Mouse (Mus musculus) adrenal gland (tissue): ENCODE data around the gene Fam76a.

Source experiments
- intact Hi-C: fragments of 180-260 bp; cut with DNase I; formaldehyde crosslinking; loops from one replicate; pipeline ENCODE4 v1.15.1; 2025

Gene Fam76a

DNA sequence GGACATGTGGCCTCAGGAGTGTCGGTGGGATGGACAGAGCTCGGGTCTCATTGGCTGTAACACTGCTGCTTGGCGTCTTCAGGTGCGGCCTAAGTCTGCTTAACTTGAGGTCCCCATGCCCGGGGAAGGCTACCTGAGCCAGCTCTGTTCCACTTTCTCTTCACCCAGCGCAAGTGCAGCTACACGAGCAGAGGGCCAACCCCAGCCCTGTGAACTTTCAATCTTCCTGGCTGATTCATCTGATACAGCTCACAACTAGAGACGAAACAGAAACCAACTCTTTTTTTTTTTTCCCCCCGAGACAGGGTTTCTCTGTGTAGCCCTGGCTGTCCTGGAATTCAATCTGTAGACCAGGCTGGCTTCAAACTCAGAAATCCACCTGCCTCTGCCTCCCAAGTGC, 24.2 kb downstream of the Fam76a start:
- intact Hi-C loops: no loop called here

DNA sequence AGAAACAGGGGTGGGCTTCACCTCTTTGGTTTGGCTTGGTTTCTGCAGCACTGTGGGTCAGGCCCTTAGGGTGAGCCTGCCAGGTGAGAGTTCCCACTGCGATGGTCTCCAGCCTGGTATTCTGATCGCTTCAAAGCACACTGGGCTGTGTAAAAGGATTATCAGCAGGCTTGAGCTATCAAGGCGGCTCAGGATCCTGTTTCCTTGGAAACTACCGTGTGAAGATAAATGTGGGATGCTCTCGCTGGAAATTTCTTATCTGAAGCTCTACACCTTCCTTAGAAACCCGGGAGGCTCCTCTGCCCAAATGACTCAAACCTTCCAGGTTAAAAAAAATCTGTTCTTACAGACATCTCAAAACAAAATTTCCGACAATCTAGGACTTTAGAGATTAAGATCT, 28.0 kb downstream of the Fam76a start:
- intact Hi-C loops: no loop called here

DNA sequence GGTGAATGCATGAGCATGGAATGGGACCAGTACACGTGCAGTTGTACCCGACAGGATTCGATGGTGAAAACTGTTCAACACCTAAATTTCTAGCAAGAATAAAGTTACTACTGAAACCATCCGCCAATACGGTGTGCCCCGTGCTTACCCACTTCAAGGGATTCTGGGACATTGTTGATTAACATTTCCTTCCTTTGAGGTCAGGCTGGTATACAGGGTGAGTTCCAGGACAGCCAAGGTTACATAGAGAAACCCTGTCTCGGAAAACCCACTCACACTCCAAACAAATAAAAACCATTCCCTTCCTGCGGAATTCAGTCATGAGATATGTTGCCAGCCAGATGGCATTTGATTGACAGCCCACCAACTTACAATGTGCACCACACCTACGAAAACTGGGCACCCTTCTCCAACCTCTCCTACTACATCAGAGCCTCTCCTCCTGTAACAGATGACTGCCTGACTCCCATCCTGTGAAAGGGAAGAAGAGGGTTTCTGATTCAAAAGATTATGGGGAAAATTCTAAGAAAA, 37.4 kb downstream of the Fam76a start:
- intact Hi-C loops: loop anchor here (5.0 kb wide), 1 partner anchor 37 kb away; the partner anchor contains the start of gene Fam76a

DNA sequence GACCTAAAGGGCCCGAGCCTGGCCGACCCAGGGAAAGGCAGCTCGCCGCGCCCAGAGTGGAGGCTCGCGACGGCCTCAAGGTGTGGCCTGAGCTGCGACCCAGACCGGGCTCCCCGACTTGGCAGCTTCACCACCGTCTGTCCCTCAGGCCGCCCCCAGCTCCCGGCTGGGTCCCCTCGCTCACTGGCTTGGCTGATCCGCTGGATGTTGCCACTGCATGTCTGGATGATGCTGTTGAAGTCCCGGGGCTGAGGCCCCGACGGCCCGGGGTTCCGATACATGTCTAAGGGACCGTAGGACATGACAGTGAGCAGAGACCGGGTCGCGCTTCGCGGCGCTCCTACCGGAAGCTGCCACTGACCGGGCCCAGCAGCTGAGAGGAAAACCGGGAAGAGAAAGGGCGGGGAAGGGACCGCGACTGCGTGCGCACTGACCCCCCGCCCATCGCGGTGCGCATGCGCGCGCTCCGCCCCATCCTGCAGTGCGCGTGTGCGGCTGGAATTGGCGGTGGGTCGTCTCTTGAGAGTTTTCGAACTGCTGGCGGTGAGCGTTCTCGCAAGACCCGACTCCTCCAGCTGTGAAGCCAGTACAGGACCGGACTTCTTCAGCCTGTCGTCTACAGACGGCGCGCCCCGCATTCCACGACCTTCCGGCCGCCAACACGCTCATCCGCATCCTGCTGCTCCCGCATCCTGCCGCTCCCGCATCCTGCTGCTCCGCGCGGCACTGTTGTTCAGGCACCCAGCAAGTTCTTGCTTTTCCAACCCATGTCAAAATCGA, 38.1 kb downstream of the Fam76a start, which contains the start of gene Stx12:
Gene Stx12 (minus strand): TSS at position 446 of the 780 bp plus-strand sequence.
- intact Hi-C loops: loop anchor here (5.0 kb wide), 1 partner anchor 38 kb away; the partner anchor contains the start of gene Fam76a

DNA sequence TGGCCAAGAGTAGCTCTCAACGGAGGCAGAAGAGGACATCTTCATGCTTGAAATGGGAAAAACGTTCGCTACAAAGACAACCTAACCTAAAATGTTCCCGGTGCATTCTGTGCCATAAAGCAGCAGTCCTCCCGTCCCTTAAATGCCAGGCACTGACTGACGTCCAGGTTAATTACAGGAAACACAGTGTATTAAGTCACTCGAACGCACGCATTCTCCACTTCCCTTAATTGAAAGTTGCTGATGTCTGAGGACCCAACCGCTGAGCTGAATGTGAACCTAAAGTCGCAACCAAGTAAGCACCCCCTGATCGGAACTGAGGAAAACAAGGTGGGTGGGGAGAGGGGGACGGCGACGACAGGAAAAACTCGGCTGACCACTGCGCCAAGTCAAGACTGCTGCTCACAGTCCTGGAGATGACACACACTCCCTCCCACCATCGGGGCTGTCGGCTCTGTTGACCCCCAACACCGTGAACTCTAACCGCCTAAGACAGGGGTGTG, 38.7 kb downstream of the Fam76a start:
- intact Hi-C loops: loop anchor here (5.0 kb wide), 1 partner anchor 39 kb away; the partner anchor contains the start of gene Fam76a

DNA sequence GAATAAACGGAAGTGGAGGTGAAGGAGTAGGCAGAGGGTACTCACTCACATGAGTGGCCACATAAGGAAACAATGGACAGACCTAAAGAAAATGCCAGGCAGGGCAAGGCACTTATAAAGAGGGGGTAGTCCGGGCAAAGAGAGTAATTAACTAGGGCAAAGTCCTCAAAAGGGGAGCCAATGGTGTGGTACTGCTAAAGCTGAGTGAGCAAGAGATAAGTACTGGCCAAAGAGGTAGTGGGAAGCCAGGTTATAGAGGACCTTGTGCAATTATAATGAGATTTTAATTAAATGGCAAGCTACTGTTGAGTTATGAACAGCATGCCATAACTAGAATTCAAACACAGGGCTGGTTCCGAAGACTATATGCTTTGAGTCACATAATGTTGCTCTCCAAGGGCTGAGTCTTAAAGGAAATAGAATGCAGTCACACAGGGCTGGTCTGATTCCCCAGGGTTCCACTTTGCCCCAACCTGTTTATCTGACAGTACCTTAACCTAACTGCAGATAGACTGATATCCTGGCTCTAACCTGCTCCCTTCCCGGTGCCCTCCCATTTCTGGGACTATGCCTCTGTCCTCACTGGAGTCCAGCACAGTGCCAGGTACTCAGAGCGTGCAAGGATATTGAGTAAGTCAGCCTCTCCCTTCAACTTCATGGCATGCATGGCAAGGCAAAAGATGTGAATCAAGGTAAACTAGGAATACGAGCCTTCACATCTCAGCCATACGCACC, 47.8 kb downstream of the Fam76a start:
- intact Hi-C loops: no loop called here

DNA sequence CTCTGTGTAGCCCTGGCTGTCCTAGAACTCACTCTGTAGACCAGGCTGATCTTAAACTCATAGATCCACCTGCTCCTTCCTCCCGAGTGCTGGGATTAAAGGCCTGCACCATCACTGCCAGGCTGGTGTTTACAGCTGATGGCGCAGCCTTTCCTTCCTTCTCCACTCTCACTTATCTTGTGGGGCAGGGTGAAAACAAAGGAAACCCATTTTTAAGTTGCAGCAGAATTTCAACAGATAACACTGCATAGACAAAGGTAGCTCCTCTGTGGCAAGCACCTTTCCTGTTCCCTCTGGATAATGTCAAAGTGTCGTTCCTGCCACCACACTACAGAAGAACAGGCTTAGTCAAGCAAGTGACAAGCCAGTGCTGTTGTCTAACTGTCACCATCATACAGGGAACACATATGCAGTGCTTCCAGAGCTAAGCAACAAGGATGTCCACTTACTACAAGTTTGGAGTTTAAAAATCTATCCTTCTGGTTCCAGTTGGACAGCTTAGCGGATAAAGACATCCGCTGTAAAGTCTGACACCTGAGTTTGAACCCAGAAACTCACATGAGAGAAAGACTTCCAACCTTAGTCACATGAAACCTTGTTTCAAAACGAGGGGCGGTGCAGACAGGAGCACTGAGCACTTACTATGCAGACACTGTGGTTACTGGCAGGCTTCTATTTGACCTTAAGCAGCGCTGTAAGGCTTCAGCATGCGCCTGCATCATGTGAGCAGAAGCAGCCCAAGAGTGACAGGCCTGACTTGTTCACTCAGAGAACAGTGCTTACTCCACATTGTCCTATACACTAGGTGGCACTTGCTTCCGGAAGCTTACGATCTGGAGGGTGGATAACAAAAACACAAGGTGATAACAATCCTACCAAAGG, 48.6 kb downstream of the Fam76a start:
- intact Hi-C loops: no loop called here

DNA sequence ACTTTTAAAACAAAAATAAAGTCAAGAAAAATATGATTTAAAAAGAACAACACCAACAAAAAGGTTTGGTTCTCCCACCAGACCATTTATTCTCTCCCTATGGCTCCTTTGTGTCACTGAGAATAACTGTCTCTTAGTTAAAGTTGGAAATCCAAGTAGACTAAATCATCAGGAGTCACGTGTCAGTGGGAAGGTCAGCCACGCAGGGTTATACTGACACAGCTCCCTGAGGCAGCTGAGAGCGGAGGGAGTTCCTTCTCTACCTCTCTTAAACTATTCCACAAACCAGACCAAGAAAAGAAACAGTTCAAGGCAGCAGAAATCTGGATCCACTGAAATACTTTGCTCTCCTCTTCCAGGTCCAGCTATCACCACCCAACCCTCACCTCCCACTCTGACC, 51.2 kb downstream of the Fam76a start:
- intact Hi-C loops: no loop called here

DNA sequence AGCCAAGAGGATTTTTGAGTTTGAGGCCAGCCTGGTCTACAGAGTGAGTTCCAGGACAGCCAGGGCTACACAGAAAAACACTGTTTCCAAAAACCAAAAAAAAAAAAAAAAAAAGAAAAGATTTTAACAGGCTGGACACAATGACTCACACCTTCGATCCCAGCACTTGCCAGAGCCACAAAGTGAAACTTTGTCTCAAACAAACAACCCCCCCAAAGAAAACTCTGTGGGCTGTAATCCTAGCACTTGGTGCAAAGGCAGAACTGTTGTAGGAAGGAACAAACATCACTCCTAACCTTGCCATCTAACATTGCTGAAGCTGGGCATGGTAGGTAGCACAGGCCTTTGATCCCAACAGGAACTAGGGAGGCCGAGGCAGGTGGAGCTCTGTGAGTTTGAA, 57.5 kb downstream of the Fam76a start:
- intact Hi-C loops: no loop called here

DNA sequence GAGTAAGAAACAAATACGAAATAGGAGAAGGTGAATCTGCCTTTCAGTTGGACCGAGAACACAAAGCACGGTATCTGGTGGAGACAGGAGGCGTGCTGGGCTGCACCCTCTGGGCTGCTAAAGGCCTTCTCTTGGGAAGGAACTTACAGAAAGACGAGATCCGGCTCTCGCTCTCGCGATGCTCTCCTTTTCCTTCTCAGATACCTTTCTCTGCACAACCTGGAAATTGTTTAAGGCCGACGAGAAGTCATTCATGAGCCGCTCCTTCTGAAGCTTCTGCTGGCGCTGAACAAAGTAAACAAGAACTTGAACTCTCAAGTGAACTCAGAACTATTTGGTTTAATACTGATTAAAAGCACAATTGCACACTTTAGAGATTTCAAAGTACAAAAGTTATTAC, 59.3 kb downstream of the Fam76a start:
- intact Hi-C loops: no loop called here

DNA sequence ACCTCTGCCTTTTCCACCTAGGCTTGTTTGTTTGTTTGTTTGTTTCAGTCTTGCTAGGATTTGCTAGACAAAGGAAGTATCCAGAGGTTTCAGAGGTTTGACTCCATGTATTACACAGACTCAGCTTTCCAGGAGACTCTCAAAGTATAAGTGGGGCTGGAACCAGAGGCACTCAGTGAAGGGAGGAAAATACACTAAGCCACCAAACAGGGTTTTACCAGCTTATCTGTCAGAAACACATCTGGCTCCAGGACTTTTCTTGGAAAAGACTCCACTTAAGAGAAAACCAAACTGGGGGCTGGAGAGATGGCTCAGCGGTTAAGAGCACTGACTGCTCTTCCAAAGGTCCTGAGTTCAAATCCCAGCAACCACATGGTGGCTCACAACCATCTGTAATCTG, 61.5 kb downstream of the Fam76a start:
- intact Hi-C loops: no loop called here
